Mouse (Mus musculus): ENCODE measurements around the gene Slc26a8.

Slc26a8 gene

DNA sequence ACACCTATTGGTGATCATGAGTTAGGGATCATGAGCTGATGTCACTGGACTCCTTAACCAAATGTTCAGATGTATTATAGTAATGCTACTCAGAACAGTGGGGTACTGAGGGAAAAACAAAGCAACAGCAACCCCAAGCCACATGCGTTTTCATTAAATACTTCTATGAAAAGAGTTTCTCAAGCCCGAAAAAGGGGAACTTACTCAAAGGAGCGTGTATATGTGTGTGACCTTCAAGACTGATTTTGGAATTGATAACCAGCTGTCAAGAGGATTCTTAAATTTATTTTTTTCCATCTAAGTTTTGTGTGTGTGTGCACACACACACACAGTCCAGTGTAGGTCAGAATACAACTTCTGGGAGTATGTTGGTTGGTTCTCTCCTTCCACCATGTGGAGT lies 49.9 kb downstream of the Slc26a8 start:
- DNase-seq (ENCODE audit: low spot score), result no peak

DNA sequence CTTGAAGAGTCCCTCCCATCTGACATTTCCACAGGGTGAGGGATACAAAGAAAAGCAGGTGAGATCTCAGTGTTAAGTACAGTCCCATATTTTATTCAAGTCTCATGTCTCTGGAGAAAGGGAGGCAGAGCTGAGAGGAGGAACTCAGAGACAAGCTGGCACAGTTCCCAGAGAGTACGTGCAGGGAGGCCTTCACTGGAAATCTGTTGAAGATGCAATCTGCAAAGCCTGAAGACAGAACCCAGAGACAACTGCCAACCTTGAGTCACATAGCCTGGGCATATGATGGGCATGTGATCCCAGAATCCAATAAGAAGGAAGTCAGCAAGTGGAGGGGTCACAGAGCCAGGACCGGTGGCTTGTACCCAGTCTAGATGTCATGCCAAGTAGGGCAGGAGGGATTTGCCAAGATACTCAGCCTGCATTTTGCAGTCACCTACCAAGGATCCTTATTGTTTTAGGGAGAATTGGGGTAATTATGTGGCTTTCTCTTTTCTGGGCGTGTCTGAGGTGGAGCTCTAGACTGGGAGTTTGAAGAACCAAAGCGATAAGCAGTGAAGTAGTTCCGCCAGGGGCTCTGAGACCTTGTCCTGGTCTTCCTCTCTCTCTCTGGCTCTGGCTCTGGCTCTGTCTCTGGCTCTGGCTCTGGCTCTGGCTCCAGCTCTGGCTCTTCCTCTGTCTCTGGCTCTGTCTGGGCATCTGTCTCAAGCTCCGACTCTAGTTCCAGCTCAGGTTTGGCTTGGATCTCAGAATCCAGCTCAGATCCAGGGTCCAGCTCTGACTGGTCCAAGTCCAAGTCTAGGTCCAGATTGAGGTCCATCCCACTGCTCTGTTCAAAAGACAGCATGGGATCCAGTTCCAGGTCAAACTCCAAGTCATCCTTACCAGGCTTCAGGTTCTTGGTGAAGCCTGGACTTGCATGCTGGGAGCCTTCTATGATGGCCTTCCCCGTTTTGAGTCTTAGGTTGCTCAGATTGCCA lies 52.0 kb downstream of the Slc26a8 start:
- DNase-seq (ENCODE audit: low spot score), result no peak

DNA sequence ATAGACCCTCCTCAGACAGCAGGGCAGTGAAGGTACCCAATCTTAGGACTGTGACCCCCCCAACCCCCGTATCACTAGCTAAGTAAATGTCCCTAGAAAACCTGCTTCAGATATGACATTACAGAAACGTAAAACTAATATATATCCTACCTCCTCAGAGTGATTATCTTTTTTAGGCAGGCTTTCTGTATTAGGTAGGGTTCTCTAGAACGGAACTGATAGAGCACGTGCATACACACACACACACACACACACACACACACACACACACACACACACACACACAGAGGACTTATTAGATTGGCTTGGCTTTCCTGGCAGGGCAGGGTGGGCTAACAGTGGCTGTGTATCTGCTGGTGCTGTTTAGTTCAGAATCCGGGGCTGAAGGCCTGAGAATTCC lies 54.2 kb downstream of the Slc26a8 start:
- no peak for DNase-seq (ENCODE audit: low spot score)

DNA sequence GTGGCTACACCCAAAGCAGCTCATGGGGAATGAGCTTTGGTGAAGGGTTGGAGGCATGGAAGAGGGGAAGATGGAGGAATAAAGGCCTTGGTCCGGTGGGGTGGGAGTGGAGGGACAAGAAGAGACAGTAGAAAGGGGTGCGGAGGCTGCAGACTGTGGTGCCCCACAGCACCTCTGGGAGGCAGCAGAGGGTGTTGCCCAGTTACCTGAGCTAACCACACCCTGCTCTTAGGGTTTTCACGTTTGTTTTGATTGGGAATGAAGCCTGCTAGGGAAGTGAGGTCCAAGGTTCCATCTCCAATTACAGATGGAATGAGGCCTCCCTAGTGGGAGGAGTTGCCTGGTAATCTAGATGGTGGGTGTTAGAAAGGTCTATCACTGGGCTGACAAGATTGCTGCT lies 60.9 kb downstream of the Slc26a8 start:
- DNase-seq (ENCODE audit: low spot score), result no peak

DNA sequence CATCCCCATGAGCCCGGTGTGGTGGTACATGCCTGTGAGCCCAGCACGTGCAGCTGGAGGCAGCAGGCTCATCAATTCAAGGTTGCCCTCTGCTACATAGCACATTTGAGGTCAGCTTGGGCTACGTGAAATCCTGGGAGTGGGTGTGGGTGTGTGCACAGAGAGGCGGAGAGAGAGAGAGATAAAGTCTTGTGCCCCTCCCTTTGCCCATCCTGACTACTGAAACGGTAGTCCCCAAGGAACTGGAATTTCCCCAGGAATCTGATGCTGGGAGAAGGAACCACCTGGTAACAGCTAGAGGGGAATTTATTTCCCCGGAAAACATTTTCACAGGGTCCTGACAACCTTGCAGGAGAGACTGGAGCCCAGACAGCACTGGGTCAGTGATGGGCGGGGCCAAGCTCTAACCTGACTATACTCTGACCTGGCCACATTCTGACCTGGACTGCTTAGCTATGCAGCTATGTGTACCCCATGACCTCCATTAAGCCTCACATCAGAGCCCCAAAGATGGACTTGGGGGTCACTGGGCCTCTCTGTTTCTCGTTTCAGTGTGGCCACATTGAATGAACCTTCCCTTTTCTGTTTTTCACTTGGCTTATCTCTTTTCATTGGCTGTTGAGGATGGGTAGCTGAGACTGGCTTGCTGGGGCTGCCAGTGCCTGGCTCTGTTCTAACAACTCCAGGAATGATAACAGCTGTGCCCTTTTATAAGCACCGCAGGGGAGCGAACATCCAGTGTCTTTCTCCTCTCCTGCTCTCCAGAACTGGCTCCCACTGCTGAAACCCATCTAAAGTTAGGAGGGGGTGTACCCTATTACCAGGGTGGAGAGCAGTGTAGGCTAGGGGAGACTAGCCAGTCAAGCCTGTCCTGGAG lies 61.5 kb downstream of the Slc26a8 start:
- DNase-seq (ENCODE audit: low spot score), result no peak

DNA sequence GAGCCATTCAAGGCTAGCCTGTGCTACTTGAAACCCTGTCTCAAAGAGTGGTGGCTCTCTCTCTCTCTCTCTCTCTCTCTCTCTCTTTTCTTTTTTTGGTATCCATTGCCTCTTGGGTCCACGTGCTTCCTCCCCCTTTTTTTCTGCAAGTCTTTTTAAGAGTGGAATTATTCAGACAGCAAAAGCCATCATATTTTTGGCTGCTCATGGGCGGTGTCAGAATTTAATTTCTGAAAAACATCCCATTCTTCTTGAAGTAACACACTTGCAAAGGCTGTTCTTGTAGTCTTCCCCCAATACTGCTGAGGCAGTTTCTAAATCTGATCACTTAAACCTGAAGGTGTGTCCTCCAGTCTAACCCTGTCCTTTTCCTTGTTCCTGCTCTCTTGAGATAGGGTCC lies 63.1 kb downstream of the Slc26a8 start:
- no peak for DNase-seq (ENCODE audit: low spot score)

DNA sequence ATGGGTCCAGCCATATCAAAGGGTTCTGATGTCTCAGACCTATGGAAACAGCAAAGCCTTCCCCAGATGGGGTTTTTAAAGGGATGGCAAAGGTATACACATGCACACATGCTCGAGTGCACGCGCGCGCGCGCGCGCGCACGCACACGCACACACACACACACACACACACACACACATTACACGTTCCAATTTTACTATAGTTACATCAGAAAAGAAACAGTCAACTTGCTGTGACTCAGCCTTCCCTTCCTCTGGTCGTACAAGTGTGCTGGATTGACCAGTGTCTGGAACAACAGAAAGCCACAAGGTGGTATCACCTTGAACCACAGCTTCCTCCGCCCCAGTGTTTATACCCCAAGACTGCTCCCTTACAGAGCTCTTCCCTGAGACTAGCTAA lies 64.7 kb downstream of the Slc26a8 start:
- DNase-seq (ENCODE audit: low spot score), result no peak

DNA sequence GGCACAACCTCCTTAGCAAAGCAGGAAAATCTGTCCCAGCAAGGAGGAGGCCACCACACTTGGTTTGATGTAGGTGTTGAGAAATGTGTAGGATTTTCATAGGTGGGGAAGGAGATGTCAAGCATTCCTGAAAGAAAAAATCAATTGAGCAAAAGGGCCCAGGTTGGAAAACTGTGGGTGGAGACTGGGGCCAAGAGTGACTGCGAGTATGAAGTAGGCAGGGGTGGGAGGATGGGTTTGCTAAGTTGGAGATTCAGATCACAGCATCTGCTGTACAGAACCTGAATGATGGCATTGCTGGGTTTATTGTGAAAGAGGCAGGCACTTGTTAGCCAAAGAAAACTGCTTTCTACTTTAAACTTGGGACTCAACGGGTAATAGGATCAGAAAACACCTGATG lies 65.2 kb downstream of the Slc26a8 start:
- DNase-seq (ENCODE audit: low spot score), result no peak

DNA sequence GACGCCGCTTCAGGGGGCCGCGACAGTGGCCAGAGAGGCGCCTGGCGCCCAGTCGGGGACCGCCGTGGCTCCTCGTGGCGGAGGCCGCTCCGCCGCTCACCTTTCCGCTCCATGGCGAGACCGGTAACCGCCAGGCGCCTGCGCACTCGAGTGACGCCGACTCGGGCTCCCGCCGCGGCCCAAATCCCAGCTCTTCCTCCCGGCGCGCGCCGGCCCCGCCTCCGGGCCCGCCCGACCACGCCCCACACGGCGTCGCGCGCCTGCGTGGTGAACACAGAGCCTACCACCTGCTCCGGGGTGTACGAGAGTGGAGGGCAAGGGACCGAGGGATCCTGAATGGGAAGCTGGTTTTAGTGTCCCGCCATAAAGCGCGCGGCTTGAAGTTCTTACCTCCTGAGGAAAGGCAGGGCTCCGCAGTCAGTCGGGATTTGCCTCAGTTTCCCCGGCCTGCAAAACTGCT lies 67.7 kb downstream of the Slc26a8 start, which contains the start of gene Srpk1:
Gene Srpk1, minus strand, starts transcription at position 410 of the 460 bp plus-strand sequence.
- DNase-seq (ENCODE audit: low spot score), result peak; percentile 92

DNA sequence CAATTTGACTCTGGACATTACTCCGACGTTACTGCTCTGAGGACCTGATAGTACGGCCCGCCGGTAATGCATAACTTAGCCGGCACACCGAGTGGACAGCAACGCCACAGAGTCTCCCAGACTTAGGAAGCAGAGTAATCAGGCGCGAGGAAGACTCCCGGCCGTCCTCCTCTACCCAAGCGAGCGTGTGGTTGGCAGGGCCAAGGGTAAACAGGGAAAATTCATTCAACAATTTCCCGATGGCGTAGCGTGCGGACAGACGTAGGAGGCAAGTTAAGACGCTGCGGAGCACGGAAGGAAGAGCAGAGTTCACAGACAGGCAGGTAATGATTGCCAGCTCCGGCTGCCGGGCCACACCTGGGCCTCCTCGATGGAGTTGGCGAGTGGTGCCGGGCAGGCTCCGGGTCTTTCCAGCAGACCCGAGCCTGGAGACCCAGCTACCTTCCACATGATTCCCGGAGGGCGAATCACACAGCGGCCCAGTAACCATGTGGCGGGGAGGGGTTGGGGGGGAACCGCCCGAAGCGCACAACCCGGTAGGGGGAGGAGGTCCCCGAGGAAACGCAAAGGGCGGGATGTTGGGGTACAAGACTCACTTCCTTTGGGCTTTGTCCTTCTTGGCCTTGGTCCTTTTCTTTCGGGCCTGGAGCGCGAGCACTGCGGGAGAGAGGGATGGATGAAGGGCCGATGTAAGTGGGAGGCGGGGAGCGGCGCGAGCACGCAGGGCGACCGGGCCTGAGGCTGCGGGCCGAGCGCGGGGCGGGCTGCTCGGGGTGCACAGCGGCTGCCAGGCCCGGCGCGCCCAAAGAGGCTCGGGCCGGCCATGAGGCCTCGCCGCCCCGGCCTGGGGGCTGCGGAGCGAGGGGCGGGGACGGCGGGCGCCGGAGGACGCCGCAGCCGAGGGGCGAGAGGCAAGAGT lies 68.4 kb downstream of the Slc26a8 start:
- DNase-seq (ENCODE audit: low spot score), result peak; percentile 55

DNA sequence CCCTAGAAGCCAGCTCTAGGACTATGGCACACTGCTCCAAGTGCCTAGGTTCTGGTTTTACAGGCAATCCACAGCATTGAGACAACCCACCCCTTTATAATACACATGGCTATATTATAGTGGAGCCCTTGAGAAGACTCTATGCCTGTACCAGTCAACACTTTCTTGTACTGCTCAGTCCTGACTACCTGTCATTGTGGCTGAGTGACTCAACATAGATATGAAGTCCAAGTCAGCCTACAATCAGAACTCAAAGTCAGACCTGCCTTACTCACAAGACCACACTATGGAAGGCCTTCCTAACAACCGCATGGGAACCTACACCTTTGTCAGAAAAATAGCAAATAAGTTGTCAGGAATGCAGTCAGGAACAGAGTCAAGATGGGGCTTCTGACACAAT lies 71.3 kb downstream of the Slc26a8 start:
- DNase-seq (ENCODE audit: low spot score), result no peak

DNA sequence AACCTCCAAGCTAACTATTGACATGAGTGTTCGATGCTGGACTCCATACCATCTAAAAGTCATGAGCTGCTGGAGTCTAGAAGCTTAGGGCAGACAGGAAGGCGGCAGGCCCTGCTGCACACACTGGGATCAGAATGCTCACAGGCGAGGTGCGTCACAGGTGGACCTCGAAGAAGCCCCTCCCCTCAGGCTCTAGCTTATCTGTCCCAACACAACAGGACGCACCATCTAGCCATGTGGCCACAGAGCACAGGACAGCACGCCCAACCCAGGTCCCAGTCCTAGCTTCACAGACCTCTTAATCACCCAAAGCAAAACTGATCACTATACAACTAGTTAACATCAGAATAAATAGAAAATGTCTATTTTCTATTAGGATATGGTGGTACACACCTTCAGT lies 71.9 kb downstream of the Slc26a8 start:
- no peak for DNase-seq (ENCODE audit: low spot score)

DNA sequence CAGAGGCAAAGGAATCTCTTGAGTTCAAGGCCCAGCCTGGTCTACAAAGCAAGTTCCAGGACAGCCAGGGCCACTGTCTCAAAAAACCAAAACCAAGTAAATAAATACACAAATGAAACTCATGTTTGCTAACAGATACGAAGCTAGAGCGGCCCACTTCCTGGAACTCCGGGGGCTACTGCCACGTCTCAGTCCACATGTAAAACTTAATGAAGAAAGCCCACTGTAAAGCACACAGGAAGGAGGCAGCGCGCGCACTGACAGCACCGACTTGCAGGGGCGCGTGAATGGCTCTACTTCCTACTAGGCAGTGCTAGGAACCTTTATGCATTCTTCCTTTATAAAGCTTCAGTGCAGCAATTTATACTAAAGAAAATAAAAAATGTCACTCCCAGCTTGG lies 72.4 kb downstream of the Slc26a8 start:
- DNase-seq (ENCODE audit: low spot score), result no peak

DNA sequence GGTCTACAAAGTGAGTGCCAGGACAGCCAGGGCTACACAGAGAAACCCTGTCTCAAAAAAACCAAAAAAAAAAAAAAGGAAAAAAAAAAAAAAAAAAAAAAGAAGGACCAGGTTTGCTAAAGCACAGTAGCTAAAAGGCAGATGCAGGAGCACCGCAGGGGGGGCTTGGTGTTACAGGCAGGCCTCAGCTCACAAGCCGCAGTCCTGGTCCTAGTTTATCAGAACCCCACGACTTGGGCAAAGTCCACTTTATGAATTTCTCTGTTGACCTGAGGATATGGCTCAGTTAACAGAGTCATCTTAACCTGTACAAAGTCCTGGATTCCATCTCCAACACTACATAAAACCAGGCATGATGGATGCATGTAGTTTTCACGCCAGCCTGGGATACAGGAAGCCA lies 74.7 kb downstream of the Slc26a8 start:
- DNase-seq (ENCODE audit: low spot score), result no peak

DNA sequence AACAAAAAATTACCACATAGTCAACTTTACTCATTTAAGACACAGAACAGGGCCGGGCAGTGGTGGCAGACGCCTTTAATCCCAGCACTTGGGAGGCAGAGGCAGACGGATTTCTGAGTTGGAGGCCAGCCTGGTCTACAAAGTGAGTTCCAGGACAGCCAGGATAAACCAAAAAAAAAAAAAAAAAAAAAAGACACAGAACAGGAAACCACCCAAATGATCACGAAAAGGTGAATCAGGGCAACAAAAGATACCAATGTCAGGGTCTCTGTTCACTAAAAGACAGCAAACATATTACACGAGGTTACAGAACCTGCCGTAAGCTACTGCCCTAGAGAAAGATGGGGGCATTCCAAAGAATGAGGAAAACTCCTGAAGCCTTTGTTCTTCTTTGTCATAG lies 76.9 kb downstream of the Slc26a8 start:
- DNase-seq (ENCODE audit: low spot score), result no peak

DNA sequence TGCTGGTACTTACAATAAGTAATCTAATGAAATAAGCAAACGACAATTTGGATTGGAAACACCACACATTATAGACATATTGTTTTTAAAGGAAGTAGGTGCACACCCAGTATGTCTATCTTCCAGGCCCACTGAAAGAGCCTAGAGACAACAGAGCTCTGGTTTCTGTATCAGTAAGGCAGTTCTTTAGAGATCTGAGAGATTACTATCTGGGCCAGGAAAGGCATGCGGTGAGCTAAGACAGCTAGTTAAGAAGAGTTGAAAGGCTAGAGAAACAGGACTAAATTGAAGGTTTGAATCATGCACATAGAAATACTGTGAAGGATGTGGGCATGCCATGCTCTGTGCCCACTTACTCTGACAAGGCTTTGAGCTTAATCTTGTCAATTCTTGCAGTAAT lies 77.4 kb downstream of the Slc26a8 start:
- DNase-seq (ENCODE audit: low spot score), result no peak

DNA sequence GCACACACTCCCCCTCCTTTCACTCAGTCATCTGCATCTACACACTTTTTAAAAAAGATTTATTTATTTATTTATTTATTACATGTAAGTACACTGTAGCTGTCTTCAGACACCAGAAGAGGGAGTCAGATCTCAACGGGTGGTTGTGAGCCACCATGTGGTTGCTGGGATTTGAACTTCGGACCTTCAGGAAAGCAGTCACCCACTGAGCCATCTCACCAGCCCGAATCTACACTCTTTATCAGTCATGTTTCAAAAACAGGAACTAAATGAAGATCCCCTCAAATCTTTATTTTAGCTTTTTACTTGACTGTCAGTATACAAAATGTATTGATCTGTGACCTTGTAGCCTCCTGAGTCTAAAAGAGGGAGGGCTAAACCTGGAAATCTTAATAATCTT lies 80.5 kb downstream of the Slc26a8 start:
- no peak for DNase-seq (ENCODE audit: low spot score)

DNA sequence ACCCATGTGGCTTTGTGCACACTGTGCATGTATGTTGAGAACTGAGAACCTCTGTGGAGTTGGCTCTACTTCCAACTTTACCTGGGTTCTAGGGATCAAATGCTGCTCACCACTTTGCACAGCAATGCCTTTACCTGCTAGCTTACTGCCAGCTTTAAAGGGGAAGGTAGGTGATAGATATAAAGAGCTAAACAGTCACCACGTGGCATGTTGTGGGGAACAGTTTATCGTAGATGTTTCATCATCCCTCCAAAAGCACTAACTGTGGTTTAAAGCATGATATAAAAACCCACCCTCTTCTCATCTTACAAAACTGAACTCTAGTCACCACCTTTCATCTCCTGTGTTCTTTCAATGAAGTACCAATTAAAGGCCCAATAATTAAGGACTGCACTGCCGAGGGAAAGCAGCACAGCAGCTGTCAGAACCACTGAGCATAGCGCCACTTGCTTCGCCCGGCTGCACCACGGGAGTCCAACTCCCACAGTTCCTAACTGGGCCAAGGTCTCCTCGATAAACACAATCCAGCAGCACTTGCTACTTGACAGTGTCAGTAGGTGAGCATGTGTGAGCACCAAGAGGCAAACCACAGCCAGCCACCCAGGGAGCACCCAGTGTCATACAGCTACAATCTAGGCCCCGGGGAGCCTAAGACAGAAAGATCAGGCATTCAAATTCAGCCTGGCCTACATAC lies 88.3 kb downstream of the Slc26a8 start:
- no peak for DNase-seq (ENCODE audit: low spot score)

DNA sequence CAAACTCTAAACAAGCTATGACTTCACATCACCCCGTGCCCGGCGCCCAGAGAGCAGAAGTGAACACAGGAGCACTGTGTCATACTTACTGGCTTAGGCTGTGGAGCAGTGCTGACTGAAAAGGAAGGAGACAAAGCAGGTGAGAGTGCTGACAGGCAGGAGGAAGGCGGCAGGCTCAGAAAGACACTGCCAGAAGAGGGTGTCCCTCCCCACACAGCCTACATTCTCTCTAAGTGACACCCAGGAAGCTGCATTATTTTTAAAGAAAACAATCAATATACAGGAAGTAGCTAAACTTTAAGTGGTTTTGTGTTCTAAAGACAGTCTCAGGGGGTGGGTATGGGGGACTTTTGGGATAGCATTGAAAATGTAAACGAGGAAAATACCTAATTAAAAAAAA lies 89.3 kb downstream of the Slc26a8 start:
- DNase-seq (ENCODE audit: low spot score), result no peak

DNA sequence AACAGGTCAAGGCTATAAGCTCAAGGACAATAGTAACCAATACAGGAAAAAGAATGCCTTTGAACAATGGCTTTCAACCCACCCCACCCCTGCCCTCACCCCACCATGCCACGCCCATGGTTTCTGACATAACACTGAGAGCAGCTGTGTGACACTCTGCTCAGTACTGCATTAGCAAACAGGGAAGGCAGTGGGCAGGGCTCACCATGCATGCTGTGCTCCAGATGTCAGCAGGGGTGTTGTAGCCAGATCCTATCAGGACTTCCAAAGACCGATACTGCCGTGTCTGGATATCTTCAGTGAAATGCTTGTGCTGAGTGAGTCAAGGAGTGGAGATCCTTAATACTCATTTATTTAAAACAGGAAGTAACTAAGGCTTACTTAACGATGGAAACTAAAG lies 96.1 kb downstream of the Slc26a8 start:
- DNase-seq (ENCODE audit: low spot score), result no peak

DNA sequence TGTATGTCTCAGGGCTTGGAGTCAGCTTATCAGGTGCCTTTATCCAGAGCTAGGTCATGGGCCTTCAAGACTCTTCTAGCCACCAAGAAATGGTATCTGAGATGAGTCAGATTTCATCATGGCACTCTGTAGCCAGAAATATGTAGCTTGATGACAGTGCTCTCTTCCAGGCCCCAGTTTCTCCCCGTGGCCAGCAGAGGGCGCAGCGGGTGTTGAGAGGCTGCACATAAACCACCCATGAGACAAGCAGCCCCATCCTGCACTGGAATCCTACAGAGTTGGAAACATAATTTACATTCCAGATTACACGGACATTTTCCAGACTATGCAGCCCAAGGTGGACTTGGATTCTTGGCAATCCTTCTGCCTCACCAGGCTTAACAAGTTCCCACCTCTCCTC lies 97.0 kb downstream of the Slc26a8 start:
- DNase-seq (ENCODE audit: low spot score), result peak; percentile 72

All from ovary, postnatal 36 days (tissue).